Mouse (Mus musculus) stomach, embryonic 15.5 days (tissue): ENCODE measurements around the gene Rab4a. TPM values are rescaled to one million over a fixed set of nuclear protein-coding genes. Genes with fewer than 3 reads are reported as not detected.

ENCODE experiments used
- ATAC-seq: fragments of 200-750 bp; cut with Nextera tagmentation; 2 replicates; pipeline ENCODE4 v1.8.0; 2017; ENCODE audit warnings: low read depth, moderate number of reproducible peaks, moderate TSS enrichment; ENCODE audit not compliant: insufficient read depth, low FRiP score
- H3K27ac ChIP-seq: fragments of 300-500 bp; sonication (generic); 2 replicates; pipeline ENCODE4 v1.5.1; 2015; ENCODE audit warnings: mild to moderate bottlenecking, inconsistent platforms
- H3K27me3 ChIP-seq: fragments of 300-500 bp; sonication (generic); replicated peaks from 2 replicates; pipeline ENCODE4 v1.6.1; 2015; ENCODE audit warnings: inconsistent platforms
- H3K36me3 ChIP-seq: fragments of 300-500 bp; sonication (generic); 2 replicates; pipeline ENCODE4 v1.6.1; 2015; ENCODE audit warnings: inconsistent platforms
- H3K4me1 ChIP-seq: fragments of 300-500 bp; sonication (generic); 2 replicates; pipeline ENCODE4 v1.6.1; 2015; ENCODE audit warnings: inconsistent platforms
- H3K4me2 ChIP-seq: fragments of 300-500 bp; sonication (generic); 2 replicates; pipeline ENCODE4 v1.6.1; 2015; ENCODE audit warnings: mild to moderate bottlenecking, inconsistent platforms
- H3K4me3 ChIP-seq: fragments of 300-500 bp; sonication (generic); replicated peaks from 2 replicates; pipeline ENCODE4 v1.5.1; 2015; ENCODE audit warnings: inconsistent platforms
- H3K9ac ChIP-seq: fragments of 300-500 bp; sonication (generic); 2 replicates; pipeline ENCODE4 v1.6.1; 2015; ENCODE audit warnings: inconsistent platforms
- H3K9me3 ChIP-seq: fragments of 300-500 bp; sonication (generic); 2 replicates; pipeline ENCODE4 v1.6.1; 2016; ENCODE audit warnings: inconsistent platforms
- WGBS: fragments of 180-500 bp; shearing (Covaris S2); methylation state at CpG from one replicate; pipeline ENCODE4 v1.1.7; 2015; 5-methylcytosine and 5-hydroxymethylcytosine counted together
- polyA plus RNA-seq: library from polyadenylated mRNA; unstranded; fragments of >200 nt; fragmentation: Nextera tagmentation; extraction: Ambion mirVana; gene quantifications from 2 replicates; pipeline ENCODE4 v1.2.1, GENCODE M21; 2015

Gene Rab4a
- polyA plus RNA-seq, 1 experiment from 2014 or later = 46.7 TPM

DNA sequence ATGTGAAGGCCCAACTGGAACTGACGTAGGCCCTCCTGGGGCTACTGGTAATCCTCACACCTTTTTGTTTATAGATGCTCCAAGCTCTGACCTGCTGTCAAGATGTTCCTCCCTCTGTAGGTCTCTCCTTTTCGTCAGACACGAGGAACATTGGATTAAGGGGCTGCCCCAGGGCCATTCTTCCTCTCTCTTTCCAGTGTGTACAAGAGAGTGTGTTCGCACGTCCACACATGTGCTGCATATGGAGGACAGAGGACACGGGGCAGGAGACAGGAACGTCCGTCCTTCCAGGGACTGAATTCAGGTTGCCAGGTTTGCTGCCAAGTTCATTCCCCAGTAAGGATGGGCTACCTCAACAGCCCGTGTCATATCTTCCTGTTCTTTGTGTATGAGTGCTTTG lies 16.3 kb upstream of the Rab4a start:
- no peak for ATAC-seq
- Histone ChIP-seq H3K9me3 (no peaks in the 10 kb centered on the region), H3K4me3 (no peak overlapping the region), H3K36me3 (no peaks in the 10 kb centered on the region), H3K27ac (no peak overlapping the region), H3K27me3 (no peaks in the 10 kb centered on the region), H3K4me1 (peaks cover 14% of the 10 kb centered on the region), H3K4me2 (no peak overlapping the region), H3K9ac (no peak overlapping the region)
- 70% methylated on average over 9 of the region's 9 CpGs for WGBS

DNA sequence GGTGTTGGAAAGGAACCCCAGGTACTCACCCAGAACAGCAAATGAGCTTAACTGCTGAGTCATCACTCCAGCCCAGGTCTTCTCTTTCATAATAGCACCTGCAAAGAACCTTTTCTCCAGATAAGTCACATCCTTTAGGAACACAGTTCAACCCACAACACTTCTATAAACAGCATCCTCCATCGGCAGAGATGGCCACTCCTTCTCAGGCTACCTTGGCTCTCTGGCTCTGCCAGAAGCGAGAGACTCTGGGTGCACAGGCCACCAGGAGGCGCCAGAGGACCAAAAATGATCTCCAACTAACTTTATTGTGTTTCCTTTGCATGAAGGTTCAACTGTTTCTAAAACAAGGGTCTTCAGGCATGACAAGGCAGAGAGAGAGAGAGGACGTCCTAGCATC lies 15.8 kb upstream of the Rab4a start:
- H3K4me2 ChIP-seq = no peak overlapping the region
- no peak overlapping the region for H3K27ac ChIP-seq
- 1% methylated on average over 4 of the region's 4 CpGs for WGBS
- H3K27me3 ChIP-seq = no peaks in the 10 kb centered on the region
- no peaks in the 10 kb centered on the region for H3K36me3 ChIP-seq
- no peak overlapping the region for H3K9ac ChIP-seq
- no peaks in the 10 kb centered on the region for H3K9me3 ChIP-seq
- no peak for ATAC-seq
- H3K4me1 ChIP-seq = peaks cover 14% of the 10 kb centered on the region
- H3K4me3 ChIP-seq = no peak overlapping the region

DNA sequence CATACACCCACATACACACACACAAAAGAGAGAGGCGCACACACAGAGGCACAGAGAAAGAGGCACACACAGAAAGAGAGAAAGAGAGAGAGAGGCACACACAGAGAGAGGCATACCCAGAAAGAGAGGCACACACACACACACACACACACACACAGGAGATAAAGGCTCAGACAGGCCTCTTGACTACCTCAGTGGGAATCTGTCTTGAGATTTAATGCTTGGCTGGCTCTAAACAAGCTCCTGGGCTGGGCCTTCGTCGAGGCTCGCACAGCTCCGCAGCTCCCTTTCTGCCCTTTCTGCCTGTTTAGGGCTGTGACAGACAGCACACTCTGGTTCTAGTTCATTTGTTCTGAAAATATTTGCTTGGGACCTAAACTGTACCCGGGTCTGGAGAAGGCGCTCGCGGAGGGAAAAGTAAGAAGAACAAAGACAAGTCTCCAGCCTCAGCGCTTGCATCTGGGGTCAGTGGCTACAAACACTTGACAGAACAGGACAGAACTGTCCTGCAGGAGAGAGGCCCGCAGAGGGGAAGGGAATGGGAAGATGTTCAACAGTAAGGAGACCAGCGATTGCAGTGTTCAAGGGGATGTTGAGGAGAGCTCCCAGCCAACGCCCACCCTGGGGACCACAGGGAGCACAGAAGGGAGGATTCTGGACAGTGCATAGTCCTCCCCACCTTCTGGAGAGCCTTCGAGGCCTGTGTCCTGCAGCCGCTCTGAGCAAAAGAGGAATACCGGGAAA lies 14.5 kb upstream of the Rab4a start:
- Histone ChIP-seq H3K9me3 (no peaks in the 10 kb centered on the region), H3K4me2 (no peak overlapping the region), H3K9ac (no peak overlapping the region), H3K27ac (no peak overlapping the region), H3K36me3 (no peaks in the 10 kb centered on the region), H3K27me3 (no peaks in the 10 kb centered on the region), H3K4me3 (no peak overlapping the region), H3K4me1 (peaks cover 14% of the 10 kb centered on the region)
- 66% methylated on average over 16 of the region's 16 CpGs for WGBS
- ATAC-seq = no peak

DNA sequence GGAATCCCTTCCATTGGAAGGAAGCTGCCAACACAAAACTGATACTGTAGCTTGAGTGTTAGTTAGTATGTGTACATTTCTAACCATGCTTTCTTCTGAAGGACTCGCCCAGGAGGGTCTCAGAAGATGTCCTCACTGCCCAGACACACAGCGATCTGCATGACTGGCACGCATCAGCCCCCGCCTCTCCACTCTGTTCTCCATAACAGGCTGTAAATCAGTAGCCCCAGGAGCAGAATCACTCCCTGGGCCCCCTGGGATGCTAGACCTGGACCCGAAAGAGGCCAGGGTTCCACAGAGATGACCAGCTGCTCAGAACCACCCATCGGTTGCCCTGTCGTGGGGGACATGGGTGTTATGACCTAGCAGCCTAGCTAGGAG lies 13.9 kb upstream of the Rab4a start:
- Histone ChIP-seq H3K4me1 (peaks cover 14% of the 10 kb centered on the region), H3K4me3 (no peak overlapping the region), H3K27ac (no peak overlapping the region), H3K9ac (no peak overlapping the region), H3K27me3 (no peaks in the 10 kb centered on the region), H3K36me3 (no peaks in the 10 kb centered on the region), H3K9me3 (no peaks in the 10 kb centered on the region), H3K4me2 (no peak overlapping the region)
- ATAC-seq = no peak
- 83% methylated on average over 7 of the region's 7 CpGs for WGBS

DNA sequence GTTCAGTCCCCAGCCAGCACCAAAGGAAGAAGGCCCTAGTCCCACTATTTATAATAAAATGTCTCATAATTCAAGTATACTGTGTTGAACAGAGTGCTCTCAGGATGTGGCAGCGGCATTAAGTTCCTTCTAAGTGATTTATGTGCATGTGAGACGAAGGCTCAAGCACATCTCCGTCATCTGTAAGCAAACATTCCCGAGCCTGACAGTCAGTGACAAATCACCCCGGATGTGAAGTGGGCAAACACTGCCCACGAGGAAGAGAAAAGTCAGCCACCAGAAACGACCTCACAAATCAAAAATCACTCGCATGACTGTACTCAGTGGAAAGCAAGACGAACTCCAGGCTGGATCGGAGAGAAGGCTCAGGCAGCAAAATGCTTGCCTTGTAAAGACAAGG lies 11.9 kb upstream of the Rab4a start:
- 13% methylated on average over 10 of the region's 10 CpGs for WGBS
- H3K9me3 ChIP-seq = no peaks in the 10 kb centered on the region
- H3K4me3 ChIP-seq = no peak overlapping the region
- ATAC-seq = no peak
- peaks cover 8% of the 10 kb centered on the region; the same call in 1 of the 2 replicates for H3K4me1 ChIP-seq
- no peak overlapping the region for H3K4me2 ChIP-seq
- H3K27ac ChIP-seq = peak overlapping the region; percentile 74
- H3K9ac ChIP-seq = no peak overlapping the region
- H3K27me3 ChIP-seq = no peaks in the 10 kb centered on the region
- H3K36me3 ChIP-seq = no peaks in the 10 kb centered on the region

DNA sequence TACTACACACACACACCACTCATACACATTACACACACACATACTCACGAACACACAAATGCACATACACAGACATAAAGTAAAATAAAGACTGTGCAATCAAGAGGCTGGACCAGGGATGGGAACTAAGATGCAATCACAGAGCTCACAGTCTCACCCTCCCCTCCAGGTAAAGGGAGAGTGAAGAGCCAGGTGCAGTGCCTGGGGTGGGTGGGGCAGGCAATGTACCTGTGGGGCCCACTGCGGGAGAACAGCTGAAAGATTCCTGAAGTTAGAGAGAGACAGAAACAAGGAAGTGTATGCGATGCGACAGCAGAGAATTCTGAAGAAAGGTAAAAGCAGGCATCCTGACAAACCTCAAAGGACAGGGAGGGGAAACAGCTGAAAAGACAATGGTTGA lies 11.0 kb upstream of the Rab4a start:
- peaks cover 8% of the 10 kb centered on the region; the same call in 1 of the 2 replicates for H3K4me1 ChIP-seq
- H3K36me3 ChIP-seq = no peaks in the 10 kb centered on the region
- no peaks in the 10 kb centered on the region for H3K27me3 ChIP-seq
- H3K4me2 ChIP-seq = no peak overlapping the region
- WGBS = 67% methylated on average over 4 of the region's 4 CpGs
- H3K9me3 ChIP-seq = no peaks in the 10 kb centered on the region
- no peak for ATAC-seq
- 0 out of 2 replicates have a peak overlapping the region, but pooled peaks have one; percentile 33 for H3K27ac ChIP-seq
- no peak overlapping the region for H3K9ac ChIP-seq
- no peak overlapping the region for H3K4me3 ChIP-seq

DNA sequence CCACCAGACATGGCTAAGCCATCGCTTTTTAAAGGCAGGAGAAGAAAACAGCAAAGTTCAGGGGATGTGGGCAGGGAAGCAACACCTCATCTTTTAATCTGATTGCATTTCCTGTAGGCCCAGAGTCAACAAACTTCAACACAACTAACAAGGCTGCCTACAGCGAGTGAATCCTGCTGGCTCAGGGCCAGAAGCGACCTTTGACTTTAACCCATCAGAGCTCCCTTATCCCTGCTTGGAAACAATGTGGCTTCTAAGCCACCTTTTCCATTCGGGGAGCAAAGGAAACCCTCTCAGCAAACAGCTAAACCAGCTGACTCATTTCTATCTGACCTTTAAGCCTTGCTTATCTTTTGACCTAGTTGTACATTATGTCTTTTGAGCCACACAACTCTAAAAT lies 9.0 kb upstream of the Rab4a start:
- Histone ChIP-seq H3K36me3 (no peaks in the 10 kb centered on the region), H3K27ac (peak overlapping the region; percentile 1; the same call in 1 of the 2 replicates), H3K4me2 (no peak overlapping the region), H3K27me3 (no peaks in the 10 kb centered on the region), H3K9me3 (no peaks in the 10 kb centered on the region), H3K4me1 (peaks cover 8% of the 10 kb centered on the region), H3K4me3 (no peak overlapping the region), H3K9ac (no peak overlapping the region)
- 43% methylated on average over 4 of the region's 4 CpGs for WGBS
- peak; percentile 13; the same call in 1 of the 2 replicates for ATAC-seq

DNA sequence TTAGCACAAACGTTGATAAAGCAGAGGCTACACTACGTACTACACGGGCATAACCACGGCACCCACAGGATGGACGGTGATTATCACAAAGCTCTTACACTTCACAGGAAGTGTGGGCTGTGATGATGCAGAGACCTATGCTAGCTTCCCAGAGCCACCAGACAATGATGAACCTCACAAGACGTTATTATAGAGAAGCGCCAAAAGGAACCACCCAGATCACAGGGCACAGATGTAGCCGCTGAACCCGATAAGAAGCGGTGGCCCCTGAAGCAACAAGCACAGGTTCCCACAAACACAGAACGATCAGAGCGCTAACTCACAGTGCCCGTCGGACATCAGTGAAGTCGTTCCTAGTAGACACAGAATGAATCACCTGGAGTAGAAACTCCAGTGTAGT lies 7.9 kb upstream of the Rab4a start:
- WGBS = 83% methylated on average over 15 of the region's 15 CpGs
- no peaks in the 10 kb centered on the region for H3K9me3 ChIP-seq
- no peak overlapping the region for H3K4me3 ChIP-seq
- peak; percentile 60; the same call in 1 of the 2 replicates for ATAC-seq
- H3K36me3 ChIP-seq = no peaks in the 10 kb centered on the region
- H3K27me3 ChIP-seq = no peaks in the 10 kb centered on the region
- peaks cover 8% of the 10 kb centered on the region for H3K4me1 ChIP-seq
- no peak overlapping the region for H3K9ac ChIP-seq
- H3K4me2 ChIP-seq = no peak overlapping the region
- H3K27ac ChIP-seq = no peak overlapping the region

DNA sequence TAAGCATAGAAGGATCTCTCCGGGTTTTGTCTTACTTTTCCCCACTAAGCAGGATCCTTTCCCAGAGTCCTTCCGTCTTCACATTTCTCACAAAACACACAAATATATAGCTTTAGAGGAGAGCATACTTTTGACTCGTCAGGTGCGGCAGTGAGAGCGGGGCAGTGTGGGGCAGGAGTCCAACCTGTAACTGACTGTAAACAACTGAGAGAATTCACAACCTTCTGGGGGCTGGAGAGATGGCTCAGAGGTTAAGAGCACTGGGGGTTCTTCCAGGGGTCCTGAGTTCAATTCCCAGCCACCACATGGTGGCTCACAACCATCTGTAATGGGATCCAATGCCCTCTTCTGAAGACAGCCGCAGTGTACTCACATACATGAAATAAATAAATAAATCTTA lies 6.4 kb upstream of the Rab4a start:
- H3K27ac ChIP-seq = no peak overlapping the region

DNA sequence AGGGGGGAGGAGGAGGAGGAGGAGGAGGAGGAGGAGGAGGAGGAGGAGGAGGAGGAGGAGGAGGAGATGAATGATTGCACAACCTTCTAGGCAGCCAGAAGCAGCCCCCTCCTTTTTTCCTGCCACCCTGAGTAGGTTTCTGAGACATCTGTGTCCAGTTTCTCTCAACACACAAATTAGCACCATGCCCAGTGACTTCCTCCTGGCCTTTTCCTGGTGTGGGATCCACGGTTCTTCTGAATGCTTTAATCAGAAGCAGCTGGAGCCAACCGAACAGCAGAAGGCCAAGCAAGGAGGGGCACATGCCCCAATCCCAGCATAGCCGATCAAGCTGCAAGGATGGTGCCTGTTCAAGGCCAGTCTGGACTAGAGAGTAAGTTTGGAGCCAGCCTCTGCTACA lies 5.9 kb upstream of the Rab4a start:
- 34% methylated on average over 3 of the region's 3 CpGs for WGBS
- H3K4me3 ChIP-seq = no peak overlapping the region
- no peak for ATAC-seq
- no peak overlapping the region for H3K27ac ChIP-seq
- no peaks in the 10 kb centered on the region for H3K27me3 ChIP-seq
- no peaks in the 10 kb centered on the region for H3K36me3 ChIP-seq
- no peaks in the 10 kb centered on the region; the same call in 1 of the 2 replicates for H3K4me1 ChIP-seq
- H3K9ac ChIP-seq = no peak overlapping the region
- no peaks in the 10 kb centered on the region for H3K9me3 ChIP-seq
- H3K4me2 ChIP-seq = no peak overlapping the region

More for the DNA sequence above, 6.4 kb upstream of the Rab4a start:
- H3K4me1 ChIP-seq = no peaks in the 10 kb centered on the region; the same call in 1 of the 2 replicates
- no peaks in the 10 kb centered on the region for H3K9me3 ChIP-seq
- WGBS = 70% methylated on average over 6 of the region's 6 CpGs
- H3K36me3 ChIP-seq = no peaks in the 10 kb centered on the region
- ATAC-seq = no peak
- no peak overlapping the region for H3K9ac ChIP-seq
- H3K4me2 ChIP-seq = no peak overlapping the region
- H3K4me3 ChIP-seq = no peak overlapping the region
- no peaks in the 10 kb centered on the region for H3K27me3 ChIP-seq

DNA sequence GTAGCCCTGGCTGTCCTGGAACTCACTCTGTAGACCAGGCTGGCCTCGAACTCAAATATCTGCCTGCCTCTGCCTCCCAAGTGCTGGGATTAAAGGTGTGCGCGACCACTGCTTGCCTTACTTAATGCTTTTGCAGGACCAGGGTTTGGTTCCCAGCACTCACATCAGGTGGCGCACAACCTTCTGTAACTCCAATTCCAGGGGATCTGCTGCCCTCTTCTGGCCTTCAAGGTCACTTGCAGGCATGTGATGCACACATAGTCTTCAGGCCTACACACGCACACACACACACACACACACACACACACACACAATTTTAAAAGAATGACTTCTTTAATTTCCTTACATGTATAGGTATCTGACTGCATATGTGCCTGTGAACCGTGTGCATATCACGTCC lies 4.9 kb upstream of the Rab4a start:
- Histone ChIP-seq H3K9ac (no peak overlapping the region), H3K4me3 (no peak overlapping the region), H3K27ac (no peak overlapping the region), H3K4me2 (no peak overlapping the region), H3K9me3 (no peaks in the 10 kb centered on the region), H3K36me3 (no peaks in the 10 kb centered on the region), H3K27me3 (no peaks in the 10 kb centered on the region), H3K4me1 (no peaks in the 10 kb centered on the region; the same call in 1 of the 2 replicates)
- WGBS = 89% methylated on average over 7 of the region's 7 CpGs
- no peak for ATAC-seq

DNA sequence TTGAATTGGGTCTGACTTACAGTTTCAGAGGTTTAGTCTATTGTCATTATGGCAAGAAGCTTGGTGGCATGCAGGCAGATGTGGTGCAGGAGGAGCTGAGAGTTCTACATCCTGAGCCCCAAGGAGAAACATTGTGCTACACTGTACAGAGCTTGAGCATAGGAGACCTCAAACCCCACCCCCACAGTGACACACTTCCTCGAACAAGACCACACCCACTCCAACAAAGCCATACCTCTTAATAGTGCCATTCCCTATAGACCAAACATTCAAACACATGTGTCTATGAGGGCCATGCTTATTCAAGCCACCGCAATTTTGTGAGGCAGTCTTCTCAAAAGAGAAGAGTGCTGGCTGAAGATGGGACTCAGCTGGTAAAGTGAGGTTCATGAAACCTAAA lies 4.2 kb upstream of the Rab4a start:
- no peaks in the 10 kb centered on the region for H3K27me3 ChIP-seq
- 81% methylated on average over 2 of the region's 2 CpGs for WGBS
- no peak overlapping the region for H3K4me3 ChIP-seq
- H3K27ac ChIP-seq = no peak overlapping the region
- no peaks in the 10 kb centered on the region for H3K9me3 ChIP-seq
- peaks cover 2% of the 10 kb centered on the region for H3K4me1 ChIP-seq
- no peak for ATAC-seq
- H3K4me2 ChIP-seq = no peak overlapping the region
- no peaks in the 10 kb centered on the region for H3K36me3 ChIP-seq
- no peak overlapping the region for H3K9ac ChIP-seq

DNA sequence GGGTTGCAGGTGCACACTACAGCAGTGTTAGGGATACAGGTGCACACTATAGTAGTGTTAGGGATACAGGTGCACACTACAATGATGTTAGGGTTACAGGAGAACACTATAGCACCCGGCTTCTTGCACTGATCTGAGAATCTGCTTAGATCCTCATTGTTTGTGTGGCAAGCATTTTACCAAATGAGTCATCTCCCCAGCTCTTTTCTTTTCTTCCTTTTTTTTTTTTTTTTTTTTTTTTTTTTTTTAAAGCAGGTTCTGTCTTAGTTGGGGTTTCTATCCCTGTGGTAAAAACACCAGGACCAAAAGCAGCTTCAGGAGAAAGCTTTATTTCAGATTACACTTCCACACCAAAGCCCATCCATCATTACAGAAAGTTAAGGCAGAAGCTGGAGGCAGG lies 2.1 kb upstream of the Rab4a start:
- no peak for ATAC-seq
- no peak overlapping the region for H3K4me3 ChIP-seq
- no peaks in the 10 kb centered on the region for H3K9me3 ChIP-seq
- H3K4me1 ChIP-seq = peaks cover 12% of the 10 kb centered on the region
- H3K36me3 ChIP-seq = no peaks in the 10 kb centered on the region
- 59% methylated on average over 1 of the region's 1 CpGs for WGBS
- H3K27me3 ChIP-seq = no peaks in the 10 kb centered on the region
- no peak overlapping the region for H3K4me2 ChIP-seq
- no peak overlapping the region for H3K9ac ChIP-seq
- no peak overlapping the region for H3K27ac ChIP-seq
